Mouse (Mus musculus): Measurements from ENCODE around the gene Arhgdia.
A peak's percentile ranks its signal among the peaks of the same experiment; 100 is the strongest.

Arhgdia gene

GRCm38 (mm10) chr11:120625152-120625775 lies 43.8 kb upstream of the Arhgdia start, which contains the start of gene Sirt7:
Gene Sirt7 (minus strand): TSS chr11:120625240.
- Histone ChIP-seq H3K4me1 (replicated peaks; ENCODE audit: low read depth, low read length) (peaks cover 83% of the 10 kb centered on the region), H3K4me3 (replicated peaks; ENCODE audit: low read length) (peak within 1 kb of the TSS; percentile 98), H3K9me3 (ENCODE audit: low read length) (no peaks in the 10 kb centered on the region), H3K27me3 (ENCODE audit: insufficient read depth, low read length) (no peaks in the 10 kb centered on the region), H3K36me3 (ENCODE audit: insufficient read depth, low read length) (peaks cover 79% of the 10 kb centered on the region)
- TF ChIP-seq CTCF (conservative IDR thresholded peaks at IDR 0.05; ENCODE audit: low read length) = no peak

GRCm38 (mm10) chr11:120624680-120625111 lies 43.3 kb upstream of the Arhgdia start:
- peak overlapping the region; percentile 98 for H3K4me3 ChIP-seq (replicated peaks; ENCODE audit: low read length)
- peaks cover 82% of the 10 kb centered on the region for H3K36me3 ChIP-seq (ENCODE audit: insufficient read depth, low read length)
- TF ChIP-seq CTCF (conservative IDR thresholded peaks at IDR 0.05; ENCODE audit: low read length) (no peak), POU5F1 (IDR thresholded peaks at IDR 0.05; ENCODE audit: borderline replicate concordance, low read length) (no peak), NANOG (IDR thresholded peaks at IDR 0.05; ENCODE audit: borderline replicate concordance, low read length) (no peak)
- H3K27me3 ChIP-seq (ENCODE audit: insufficient read depth, low read length) = no peaks in the 10 kb centered on the region
- H3K4me1 ChIP-seq (replicated peaks; ENCODE audit: low read depth, low read length) = peaks cover 83% of the 10 kb centered on the region
- H3K9me3 ChIP-seq (ENCODE audit: low read length) = no peaks in the 10 kb centered on the region

GRCm38 (mm10) chr11:120623961-120624679 lies 42.7 kb upstream of the Arhgdia start:
- peak overlapping the region; percentile 98 for H3K4me3 ChIP-seq (replicated peaks; ENCODE audit: low read length)
- H3K9me3 ChIP-seq (ENCODE audit: low read length) = no peaks in the 10 kb centered on the region
- no peak for TF ChIP-seq POU5F1 (IDR thresholded peaks at IDR 0.05; ENCODE audit: borderline replicate concordance, low read length)
- no peak for TF ChIP-seq NANOG (IDR thresholded peaks at IDR 0.05; ENCODE audit: borderline replicate concordance, low read length)
- peak; percentile 45 for TF ChIP-seq CTCF (conservative IDR thresholded peaks at IDR 0.05; ENCODE audit: low read length)
- peaks cover 80% of the 10 kb centered on the region for H3K4me1 ChIP-seq (replicated peaks; ENCODE audit: low read depth, low read length)
- peaks cover 81% of the 10 kb centered on the region for H3K36me3 ChIP-seq (ENCODE audit: insufficient read depth, low read length)
- no peaks in the 10 kb centered on the region for H3K27me3 ChIP-seq (ENCODE audit: insufficient read depth, low read length)

GRCm38 (mm10) chr11:120622805-120623204 lies 41.4 kb upstream of the Arhgdia start:
- peaks cover 79% of the 10 kb centered on the region for H3K36me3 ChIP-seq (ENCODE audit: insufficient read depth, low read length)
- peaks cover 79% of the 10 kb centered on the region for H3K4me1 ChIP-seq (replicated peaks; ENCODE audit: low read depth, low read length)
- H3K27me3 ChIP-seq (ENCODE audit: insufficient read depth, low read length) = no peaks in the 10 kb centered on the region
- no peaks in the 10 kb centered on the region for H3K9me3 ChIP-seq (ENCODE audit: low read length)
- TF ChIP-seq CTCF (conservative IDR thresholded peaks at IDR 0.05; ENCODE audit: low read length) (no peak), NANOG (IDR thresholded peaks at IDR 0.05; ENCODE audit: borderline replicate concordance, low read length) (no peak), POU5F1 (IDR thresholded peaks at IDR 0.05; ENCODE audit: borderline replicate concordance, low read length) (no peak)
- H3K4me3 ChIP-seq (replicated peaks; ENCODE audit: low read length) = no peak overlapping the region

GRCm38 (mm10) chr11:120620195-120620594 lies 38.8 kb upstream of the Arhgdia start:
- Histone ChIP-seq H3K4me3 (replicated peaks; ENCODE audit: low read length) (peak overlapping the region; percentile 39), H3K36me3 (ENCODE audit: insufficient read depth, low read length) (peaks cover 66% of the 10 kb centered on the region), H3K4me1 (replicated peaks; ENCODE audit: low read depth, low read length) (peaks cover 75% of the 10 kb centered on the region), H3K9me3 (ENCODE audit: low read length) (no peaks in the 10 kb centered on the region), H3K27me3 (ENCODE audit: insufficient read depth, low read length) (no peaks in the 10 kb centered on the region)
- TF ChIP-seq CTCF (conservative IDR thresholded peaks at IDR 0.05; ENCODE audit: low read length) = no peak
- no peak for TF ChIP-seq NANOG (IDR thresholded peaks at IDR 0.05; ENCODE audit: borderline replicate concordance, low read length)
- no peak for TF ChIP-seq POU5F1 (IDR thresholded peaks at IDR 0.05; ENCODE audit: borderline replicate concordance, low read length)

- Histone ChIP-seq H3K9me3 (ENCODE audit: low read length) (no peaks in the 10 kb centered on the region), H3K27me3 (ENCODE audit: insufficient read depth, low read length) (no peaks in the 10 kb centered on the region), H3K36me3 (ENCODE audit: insufficient read depth, low read length) (peaks cover 78% of the 10 kb centered on the region), H3K4me1 (replicated peaks; ENCODE audit: low read depth, low read length) (peaks cover 80% of the 10 kb centered on the region), H3K4me3 (replicated peaks; ENCODE audit: low read length) (peak overlapping the region; percentile 95)
- TF ChIP-seq POU5F1 (IDR thresholded peaks at IDR 0.05; ENCODE audit: borderline replicate concordance, low read length) (no peak), NANOG (IDR thresholded peaks at IDR 0.05; ENCODE audit: borderline replicate concordance, low read length) (no peak), CTCF (conservative IDR thresholded peaks at IDR 0.05; ENCODE audit: low read length) (no peak)
Observed at GRCm38 (mm10) chr11:120618619-120619535, 37.5 kb upstream of the Arhgdia start.

GRCm38 (mm10) chr11:120617519-120618112 lies 36.2 kb upstream of the Arhgdia start, which contains the start of gene Pcyt2:
Gene Pcyt2 (minus strand): TSS chr11:120617936.
- H3K27me3 ChIP-seq (ENCODE audit: insufficient read depth, low read length) = no peaks in the 10 kb centered on the region
- peaks cover 86% of the 10 kb centered on the region for H3K4me1 ChIP-seq (replicated peaks; ENCODE audit: low read depth, low read length)
- H3K4me3 ChIP-seq (replicated peaks; ENCODE audit: low read length) = peak within 1 kb of the TSS; percentile 95
- no peaks in the 10 kb centered on the region for H3K9me3 ChIP-seq (ENCODE audit: low read length)
- peaks cover 81% of the 10 kb centered on the region for H3K36me3 ChIP-seq (ENCODE audit: insufficient read depth, low read length)
- no peak for TF ChIP-seq POU5F1 (IDR thresholded peaks at IDR 0.05; ENCODE audit: borderline replicate concordance, low read length)
- no peak for TF ChIP-seq NANOG (IDR thresholded peaks at IDR 0.05; ENCODE audit: borderline replicate concordance, low read length)
- no peak for TF ChIP-seq CTCF (conservative IDR thresholded peaks at IDR 0.05; ENCODE audit: low read length)
